Mouse (Mus musculus) adrenal gland, adult 18-20 months (tissue): ENCODE data around the gene Tbp. TPM values are rescaled to one million over a fixed set of nuclear protein-coding genes. Genes with fewer than 3 reads are reported as not detected.
"Not testable (repeated sequence)": the region's sequence is repeated elsewhere in the genome, so short reads cannot be mapped to it uniquely, and the experiment has no call there.

ENCODE experiments used
- DNase-seq, 2 experiments: peaks; one replicate each; pipeline ENCODE4 v3.0.0; 2021 to 2022; ENCODE audit warnings: low spot score in 2 of 2
- total RNA-seq, 2 experiments: library from RNA; stranded (reverse); gene quantifications; 1 replicate in 1 of 2; 2 replicates in 1 of 2; pipeline ENCODE4 v1.2.3; 2021

The Tbp gene
- total RNA-seq, 2 experiments from 2014 or later: 24.2 to 31.8 TPM

DNA sequence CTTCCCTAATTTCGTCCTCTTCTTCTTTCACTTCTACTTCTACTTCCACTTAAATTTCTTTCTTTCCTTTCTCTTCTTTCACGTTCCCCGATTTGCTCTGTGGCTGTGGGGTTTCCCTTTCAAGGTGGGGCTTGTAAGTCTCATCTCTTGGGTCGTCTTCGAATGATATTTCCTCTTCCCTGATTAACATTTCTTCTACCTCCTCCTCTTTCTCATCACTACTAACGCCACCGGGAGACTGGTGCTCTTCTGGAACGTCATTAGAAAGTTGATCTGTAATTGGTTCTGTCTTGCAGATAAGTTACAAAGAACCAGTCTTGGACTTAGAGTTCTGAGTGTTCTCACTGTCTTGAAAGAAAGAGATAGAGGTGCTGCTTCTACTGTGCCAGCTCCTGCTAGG, 36.3 kb downstream of the Tbp start:
- no peak for DNase-seq

DNA sequence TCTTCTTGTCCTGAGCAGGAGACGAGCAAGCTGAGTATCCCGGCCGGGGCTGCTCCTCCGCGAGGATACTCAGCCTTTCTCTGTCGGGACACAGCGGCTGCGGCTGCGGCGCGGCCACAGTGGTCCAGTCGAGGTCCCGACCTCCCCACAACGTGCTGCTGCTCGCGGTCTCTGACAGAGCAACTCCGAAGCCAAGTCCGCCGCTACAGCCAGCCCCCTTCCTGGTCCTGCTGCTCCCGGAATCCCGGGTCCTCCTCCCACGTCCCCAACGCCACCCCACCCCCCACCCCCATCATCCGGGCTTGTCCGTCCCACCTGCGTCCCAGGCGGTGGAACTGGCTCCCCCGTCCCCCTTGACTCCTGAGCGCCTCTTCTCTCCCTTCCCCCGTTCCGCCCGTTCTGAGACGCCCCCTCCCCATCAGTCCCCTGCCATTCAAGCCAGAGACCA, 36.8 kb downstream of the Tbp start:
- DNase-seq: no peak

DNA sequence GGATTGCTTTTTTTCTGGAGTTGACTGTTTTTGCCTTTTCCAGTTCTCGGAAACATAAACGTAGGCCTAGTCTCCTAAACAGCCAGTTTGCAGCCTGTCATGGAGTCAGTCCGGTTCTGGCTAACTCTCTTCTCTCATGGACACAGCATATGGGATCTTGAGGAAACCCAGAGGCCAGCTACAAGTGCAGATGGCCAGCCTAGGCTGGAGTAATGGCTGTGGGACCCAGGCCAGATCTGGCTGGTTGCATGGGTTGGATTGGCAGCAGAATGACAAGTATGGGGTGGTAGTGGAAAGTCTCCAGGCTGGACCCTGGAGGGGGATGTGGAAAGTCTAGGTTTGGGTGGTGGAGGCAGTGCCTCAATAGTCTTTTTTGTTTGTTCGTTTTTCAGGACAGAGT, 40.6 kb downstream of the Tbp start:
- DNase-seq: no peak

DNA sequence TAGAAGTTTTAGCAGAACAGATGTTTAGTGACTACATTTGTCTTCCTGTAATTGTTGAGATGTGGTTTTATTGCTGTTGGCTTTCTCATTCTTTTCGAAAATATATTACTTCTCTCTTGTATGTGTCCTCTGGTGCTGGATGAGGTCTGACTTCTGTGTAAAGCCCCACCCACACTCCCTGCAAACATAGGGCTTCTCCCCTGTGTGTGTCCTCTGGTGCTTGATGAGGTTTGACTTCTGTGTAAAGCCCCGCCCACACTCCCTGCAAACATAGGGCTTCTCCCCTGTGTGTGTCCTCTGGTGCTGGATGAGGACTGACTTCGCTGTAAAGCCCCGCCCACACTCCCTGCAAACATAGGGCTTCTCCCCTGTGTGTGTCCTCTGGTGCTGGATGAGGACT, 44.2 kb downstream of the Tbp start:
- not testable (repeated sequence) for DNase-seq

DNA sequence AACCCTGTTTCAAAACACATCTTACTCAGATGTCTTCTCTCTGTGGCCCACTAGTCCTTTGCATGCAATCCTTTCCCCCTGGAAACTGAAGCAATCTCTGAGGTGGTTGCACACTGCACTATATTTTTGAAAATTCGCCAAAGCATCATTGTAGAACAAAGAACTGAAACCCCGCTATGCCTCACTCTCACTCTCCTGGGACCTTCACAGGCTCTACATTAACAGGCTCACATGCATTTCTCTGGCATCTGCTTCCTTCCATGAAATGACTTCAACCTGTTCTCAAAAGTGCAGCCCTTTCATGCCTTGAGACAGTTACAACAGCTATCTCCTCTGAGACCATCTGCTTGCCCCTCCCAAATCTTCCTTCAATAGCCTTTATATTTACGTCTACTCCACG, 46.8 kb downstream of the Tbp start:
- DNase-seq: no peak

DNA sequence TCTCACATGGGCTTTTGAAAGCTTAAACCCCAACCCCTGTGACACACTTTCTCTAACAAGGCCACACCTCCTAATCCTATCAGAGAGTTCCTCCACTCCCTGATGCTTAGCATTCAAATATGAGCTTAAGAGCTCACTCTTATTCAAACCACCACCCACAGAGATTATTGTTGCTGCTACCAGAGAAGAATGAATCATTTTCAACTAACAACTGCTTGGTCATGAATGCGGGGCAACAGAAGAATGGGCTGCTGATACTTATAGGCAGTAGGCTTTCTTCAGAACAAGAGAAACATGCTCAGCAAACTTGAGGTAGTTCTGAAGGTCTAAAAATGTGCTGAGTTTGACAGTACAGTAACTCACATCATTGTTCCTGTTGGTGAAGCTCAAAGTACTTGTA, 50.0 kb downstream of the Tbp start:
- DNase-seq: no peak

DNA sequence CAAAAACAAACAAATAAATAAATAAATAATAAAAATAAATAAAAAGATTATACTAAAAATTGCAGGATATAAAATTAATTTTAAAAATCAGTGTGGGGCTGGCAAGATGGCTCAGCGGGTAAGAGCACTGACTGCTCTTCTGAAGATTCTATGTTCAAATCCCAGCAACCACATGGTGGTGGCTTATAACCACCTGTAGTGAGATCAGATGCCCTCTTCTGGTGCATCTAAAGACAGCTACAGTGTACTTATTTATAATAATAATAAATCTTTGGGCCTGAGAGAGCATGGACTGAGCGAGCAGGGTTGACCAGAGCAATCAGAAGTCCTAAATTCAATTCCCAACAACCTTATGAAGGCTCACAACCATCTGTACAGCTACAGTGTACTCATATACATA, 60.3 kb downstream of the Tbp start:
- DNase-seq: no peak

DNA sequence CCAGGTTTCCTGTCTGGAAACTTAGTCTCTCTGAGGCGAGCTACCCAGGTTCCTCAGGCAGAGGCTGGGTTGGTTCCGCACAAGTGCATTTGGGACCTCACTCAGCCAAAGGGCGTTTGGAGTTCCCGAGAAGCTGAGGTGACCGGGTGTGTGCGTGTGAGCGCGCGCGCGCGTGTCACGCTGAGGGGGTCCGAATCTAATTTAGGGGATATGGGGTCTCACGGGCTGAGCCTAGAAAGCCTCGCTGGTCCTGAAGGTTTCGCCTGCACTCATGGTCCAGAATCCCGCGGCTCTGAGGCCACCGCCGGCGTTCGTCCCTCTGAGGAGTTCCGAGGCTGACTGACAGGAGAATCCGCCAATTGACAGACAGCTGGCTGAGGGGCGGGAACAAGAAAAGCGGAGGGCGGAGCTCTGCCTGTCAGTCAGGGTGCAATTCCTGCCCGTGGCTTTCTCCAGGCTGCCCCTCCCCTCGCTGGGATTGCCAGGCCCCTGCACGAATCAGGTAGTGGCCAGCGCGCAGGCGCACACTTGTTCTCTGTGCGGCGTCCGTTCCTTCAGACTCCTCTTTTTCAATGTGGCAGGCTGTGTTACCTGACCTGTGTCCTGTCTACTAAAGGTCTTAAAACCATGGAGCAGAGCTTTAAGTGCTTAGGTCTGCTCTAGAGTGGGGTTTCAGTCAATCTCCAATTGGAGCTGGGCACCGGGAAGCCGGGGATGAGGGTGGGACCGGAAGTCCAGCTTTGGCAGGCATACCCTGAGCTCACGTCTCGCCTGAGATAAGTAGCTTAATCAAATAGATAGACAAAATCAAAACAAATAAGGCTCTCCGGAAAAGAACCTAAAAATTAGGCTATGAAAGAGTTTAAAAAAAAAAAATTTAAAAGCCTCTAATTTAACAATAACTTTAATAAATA, 64.6 kb downstream of the Tbp start, which contains the start of gene Prdm9:
Gene Prdm9 (minus strand): TSS at position 341 of the 914 bp plus-strand sequence.
- DNase-seq: peak; percentile 99

DNA sequence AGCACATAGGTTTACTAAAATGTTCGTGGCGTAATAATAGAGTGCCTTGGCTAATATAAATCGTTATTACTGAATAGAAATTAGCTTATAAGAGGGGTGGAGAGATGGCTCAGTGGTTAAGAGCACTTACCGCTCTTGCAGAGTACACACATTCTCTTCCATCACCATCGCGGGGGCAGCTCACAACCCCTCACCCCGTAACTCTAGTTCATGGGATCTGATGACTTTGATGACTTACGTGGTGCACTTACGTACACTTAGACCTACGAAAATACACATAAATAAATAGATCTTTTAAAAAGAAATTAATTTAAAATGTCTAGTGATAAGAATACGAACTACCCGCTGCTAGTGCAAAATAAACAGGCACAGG, 65.2 kb downstream of the Tbp start:
- DNase-seq: no peak

DNA sequence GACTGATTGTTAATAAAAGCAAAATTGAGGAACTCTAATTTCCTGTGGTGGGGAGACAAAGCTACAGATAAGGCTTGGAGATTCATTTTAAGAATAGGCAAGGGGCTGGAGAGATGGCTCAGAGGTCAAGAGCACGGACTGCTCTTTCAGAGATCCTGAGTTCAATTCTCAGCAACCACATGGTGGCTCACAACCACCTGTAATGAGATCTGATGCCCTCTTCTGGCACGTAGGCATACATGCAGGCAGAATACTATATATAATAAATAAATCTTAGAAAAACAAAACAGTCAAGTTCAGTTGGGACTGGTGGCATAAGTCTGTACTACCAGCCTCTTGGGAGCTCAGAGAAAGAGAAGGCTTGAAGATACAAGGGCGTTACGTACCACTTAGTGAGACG, 67.2 kb downstream of the Tbp start:
- no peak for DNase-seq

DNA sequence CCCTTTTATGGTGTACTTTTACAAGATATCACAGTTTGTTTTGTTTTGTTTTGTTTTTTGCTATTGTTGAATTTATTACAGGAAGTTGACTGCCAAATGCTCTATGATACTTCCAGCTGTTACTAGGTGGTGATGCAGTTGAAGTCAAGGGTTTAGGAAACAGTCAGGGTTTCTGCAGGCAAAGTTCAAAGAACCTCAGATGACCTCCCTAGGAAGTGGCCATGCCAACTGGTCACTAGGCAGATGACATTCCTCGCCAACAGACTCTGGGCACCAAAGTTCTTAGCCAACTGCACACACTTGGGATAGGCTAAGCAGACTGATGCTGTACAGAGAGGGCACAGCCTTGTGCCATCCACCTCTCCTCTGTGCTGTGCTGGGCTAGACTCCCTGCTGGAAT, 75.4 kb downstream of the Tbp start:
- DNase-seq: no peak

DNA sequence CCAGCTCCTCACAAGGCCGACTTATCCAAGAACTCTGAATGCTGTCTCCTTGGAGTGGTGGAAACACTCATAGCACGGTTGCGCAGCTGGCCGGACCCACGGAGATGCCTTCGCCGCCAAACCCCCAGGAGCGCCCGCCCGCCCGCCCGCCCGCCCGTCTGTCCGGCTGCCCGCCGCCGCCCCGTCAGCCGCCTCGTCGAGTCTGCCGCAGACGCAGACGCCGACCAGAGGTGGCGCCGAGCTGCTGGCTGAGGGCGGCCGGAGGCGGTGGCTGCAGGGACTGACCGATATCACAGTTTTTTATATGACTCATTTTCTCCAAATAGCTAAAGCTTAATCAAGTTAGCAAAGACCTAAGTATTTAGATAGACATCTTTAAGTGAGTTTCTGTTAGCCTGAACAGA, 77.6 kb downstream of the Tbp start:
- peak; percentile 41 to 52 for DNase-seq

Other genes with a start within 250 kb of the Tbp start
- 1 to 10 TPM; 4.1 to 7.0 TPM for gene Dll1, start 123.0 kb upstream of the Tbp start, total RNA-seq
- 10 to 100 TPM; 19.9 to 22.1 TPM for gene Fam120b, start 103.7 kb upstream of the Tbp start, total RNA-seq
- 100 to 1,000 TPM; 166 to 169 TPM for gene Psmb1, start 137 bp upstream of the Tbp start, total RNA-seq
- gene Pdcd2, start 27.4 kb downstream of the Tbp start, total RNA-seq: 10 to 100 TPM; 29.3 to 37.7 TPM
- 1 to 10 TPM; 3.7 to 4.1 TPM for gene Prdm9, start 64.5 kb downstream of the Tbp start, total RNA-seq
- gene Chd1, start 205.1 kb downstream of the Tbp start, total RNA-seq: 10 to 100 TPM; 32.7 to 44.1 TPM